Mouse (Mus musculus) midbrain, postnatal 0 days (tissue): ENCODE results near the gene Letm1. TPM values are rescaled to one million over a fixed set of nuclear protein-coding genes. Genes with fewer than 3 reads are reported as not detected.
A peak's percentile ranks its signal among the peaks of the same experiment; 100 is the strongest.

Experiments
- ATAC-seq: fragments of 200-750 bp; cut with Nextera tagmentation; 2 replicates; pipeline ENCODE4 v1.8.0; 2017; ENCODE audit warnings: moderate number of reproducible peaks, mild to moderate bottlenecking, moderate TSS enrichment, moderate library complexity; ENCODE audit not compliant: low FRiP score
- DNase-seq: peaks from one replicate; pipeline ENCODE4 v3.0.0-alpha.2; 2015; ENCODE audit warnings: low spot score
- H3K27ac ChIP-seq: fragments of 300-500 bp; sonication (generic); 2 replicates; pipeline ENCODE4 v1.5.1; 2014; ENCODE audit warnings: low read depth, mild to moderate bottlenecking, low read length, mixed read lengths
- H3K27me3 ChIP-seq: fragments of 300-500 bp; sonication (generic); 2 replicates; pipeline ENCODE4 v1.6.1; 2014; ENCODE audit warnings: low read length, control low read depth, mixed read lengths; ENCODE audit not compliant: insufficient read depth
- H3K36me3 ChIP-seq: fragments of 300-500 bp; sonication (generic); 2 replicates; pipeline ENCODE4 v1.6.1; 2014; ENCODE audit warnings: low read length, control low read depth, mixed read lengths; ENCODE audit not compliant: insufficient read depth
- H3K4me1 ChIP-seq: fragments of 300-500 bp; sonication (generic); 2 replicates; pipeline ENCODE4 v1.6.1; 2014; ENCODE audit warnings: mild to moderate bottlenecking, control low read depth, antibody characterized with exemption, low read length, mixed read lengths; ENCODE audit not compliant: insufficient read depth
- H3K4me2 ChIP-seq: fragments of 300-500 bp; sonication (generic); 2 replicates; pipeline ENCODE4 v1.6.1; 2014; ENCODE audit warnings: low read depth, mild to moderate bottlenecking, low read length, mixed read lengths; ENCODE audit not compliant: poor library complexity, severe bottlenecking
- H3K4me3 ChIP-seq: fragments of 300-500 bp; sonication (generic); 2 replicates; pipeline ENCODE4 v1.5.1; 2014; ENCODE audit warnings: low read depth, mild to moderate bottlenecking, low read length, moderate library complexity
- H3K9ac ChIP-seq: fragments of 300-500 bp; sonication (generic); replicated peaks from 2 replicates; pipeline ENCODE4 v1.6.1; 2014; ENCODE audit warnings: mild to moderate bottlenecking, low read length, moderate library complexity, mixed read lengths; ENCODE audit not compliant: poor library complexity, severe bottlenecking
- H3K9me3 ChIP-seq: fragments of 300-500 bp; sonication (generic); 2 replicates; pipeline ENCODE4 v1.6.1; 2016; ENCODE audit warnings: low read length, control low read depth
- CTCF ChIP-seq: IDR thresholded peaks from 2 replicates; pipeline ENCODE4 v1.5.1; 2016; ENCODE audit warnings: antibody characterized with exemption, mild to moderate bottlenecking
- WGBS: fragments of 180-500 bp; shearing (Covaris S2); extraction: QIAGEN DNeasy Blood & Tissue Kit; methylation state at CpG from one replicate; pipeline ENCODE4 v1.1.7; 2014; 5-methylcytosine and 5-hydroxymethylcytosine counted together
- polyA plus RNA-seq: library from polyadenylated mRNA; unstranded; fragments of >200 nt; fragmentation: Nextera tagmentation; extraction: Ambion mirVana; gene quantifications from 2 replicates; pipeline ENCODE4 v1.2.1, GENCODE M21; 2015
- total RNA-seq: library from RNA; depleted of rRNA; stranded (reverse); fragments of >200 nt; gene quantifications from 2 replicates; pipeline ENCODE4 v1.2.3, GENCODE M21; 2014

Gene Letm1
- total and polyA plus RNA-seq, 2 experiments from 2014 or later, result 61.7 to 78.2 TPM

DNA sequence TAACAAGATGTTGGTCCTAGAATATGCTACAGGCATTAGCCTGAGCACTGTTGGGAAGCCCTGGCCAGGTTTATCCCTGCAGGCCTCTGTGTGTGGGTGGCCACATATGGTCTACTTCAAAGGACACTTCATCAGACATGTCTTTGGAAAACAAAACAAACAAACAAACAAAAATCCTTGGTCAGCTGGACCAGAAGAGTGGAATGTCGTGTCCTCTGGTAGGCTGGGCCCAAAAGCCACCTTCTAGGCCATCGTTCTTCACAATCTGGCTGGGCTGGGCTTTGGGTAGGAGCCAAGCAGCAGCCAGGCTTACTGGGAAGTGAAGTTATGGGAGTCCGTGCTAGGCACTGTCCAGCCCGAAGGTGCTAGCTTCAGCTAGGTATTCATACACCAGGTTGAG, 75.5 kb downstream of the Letm1 start:
- no peak for TF ChIP-seq CTCF
- H3K4me1 ChIP-seq, result no peaks in the 10 kb centered on the region

GRCm38 (mm10) chr5:33706350-33706629, 76.3 kb downstream of the Letm1 start:
- Histone ChIP-seq H3K27ac (no peak overlapping the region), H3K4me2 (no peak overlapping the region), H3K36me3 (no peaks in the 10 kb centered on the region), H3K27me3 (no peaks in the 10 kb centered on the region), H3K4me3 (no peak overlapping the region), H3K9ac (no peak overlapping the region), H3K9me3 (no peaks in the 10 kb centered on the region), H3K4me1 (no peaks in the 10 kb centered on the region)
- TF ChIP-seq CTCF, result no peak
- ATAC-seq (no peak), DNase-seq (no peak)
- WGBS, result 95% methylated on average over 1 of the region's 1 CpGs

More for the DNA sequence above, 75.5 kb downstream of the Letm1 start:
- Histone ChIP-seq H3K27ac (no peak overlapping the region), H3K36me3 (no peaks in the 10 kb centered on the region), H3K9ac (no peak overlapping the region), H3K4me3 (no peak overlapping the region), H3K27me3 (no peaks in the 10 kb centered on the region), H3K4me2 (no peak overlapping the region), H3K9me3 (no peaks in the 10 kb centered on the region)
- ATAC-seq, result no peak
- DNase-seq, result no peak
- 77% methylated on average over 4 of the region's 4 CpGs for WGBS

DNA sequence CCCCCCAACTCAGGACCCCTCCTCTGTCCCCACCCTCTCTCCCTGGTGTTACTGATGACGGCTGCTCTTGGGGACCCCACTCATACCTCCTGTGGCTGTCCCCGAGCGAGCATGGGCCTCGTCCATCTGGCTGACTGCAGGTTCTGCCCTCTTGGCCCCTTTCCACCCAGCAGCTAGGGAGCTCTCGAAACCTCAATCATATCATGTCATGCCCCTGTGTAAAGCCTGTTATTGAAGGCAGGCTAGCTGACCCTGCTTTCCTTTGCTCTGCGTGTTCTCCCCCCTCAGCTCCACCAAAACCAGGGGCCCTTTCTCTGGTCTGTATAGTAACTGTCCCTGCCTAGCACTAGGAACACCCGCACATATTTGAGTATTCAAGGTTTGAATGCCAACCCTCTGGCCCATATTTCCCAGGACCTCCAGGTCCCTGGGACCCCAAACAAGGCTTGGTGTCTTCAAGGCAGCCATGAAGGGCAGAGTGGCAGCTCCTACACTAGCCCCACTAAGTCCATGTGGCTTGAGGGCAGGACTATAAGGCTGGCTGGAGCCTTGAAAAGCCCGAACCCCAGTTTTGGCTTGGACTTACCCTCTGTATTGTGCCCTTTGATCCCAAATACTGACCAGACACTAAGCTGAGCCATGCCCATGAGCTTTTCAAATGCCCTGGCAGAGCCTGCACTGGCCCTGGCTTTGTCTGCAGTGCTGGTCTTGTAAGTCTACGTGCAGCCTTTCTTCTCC, 76.8 kb downstream of the Letm1 start:
- ATAC-seq, result peak; percentile 8; the same call in 1 of the 2 replicates
- Histone ChIP-seq H3K27ac (peak overlapping the region; percentile 32; the same call in 1 of the 2 replicates), H3K27me3 (no peaks in the 10 kb centered on the region), H3K4me3 (no peak overlapping the region), H3K9me3 (no peaks in the 10 kb centered on the region), H3K9ac (no peak overlapping the region), H3K4me2 (no peak overlapping the region), H3K4me1 (no peaks in the 10 kb centered on the region), H3K36me3 (no peaks in the 10 kb centered on the region)
- 22% methylated on average over 9 of the region's 9 CpGs for WGBS
- TF ChIP-seq CTCF, result no peak
- no peak for DNase-seq

DNA sequence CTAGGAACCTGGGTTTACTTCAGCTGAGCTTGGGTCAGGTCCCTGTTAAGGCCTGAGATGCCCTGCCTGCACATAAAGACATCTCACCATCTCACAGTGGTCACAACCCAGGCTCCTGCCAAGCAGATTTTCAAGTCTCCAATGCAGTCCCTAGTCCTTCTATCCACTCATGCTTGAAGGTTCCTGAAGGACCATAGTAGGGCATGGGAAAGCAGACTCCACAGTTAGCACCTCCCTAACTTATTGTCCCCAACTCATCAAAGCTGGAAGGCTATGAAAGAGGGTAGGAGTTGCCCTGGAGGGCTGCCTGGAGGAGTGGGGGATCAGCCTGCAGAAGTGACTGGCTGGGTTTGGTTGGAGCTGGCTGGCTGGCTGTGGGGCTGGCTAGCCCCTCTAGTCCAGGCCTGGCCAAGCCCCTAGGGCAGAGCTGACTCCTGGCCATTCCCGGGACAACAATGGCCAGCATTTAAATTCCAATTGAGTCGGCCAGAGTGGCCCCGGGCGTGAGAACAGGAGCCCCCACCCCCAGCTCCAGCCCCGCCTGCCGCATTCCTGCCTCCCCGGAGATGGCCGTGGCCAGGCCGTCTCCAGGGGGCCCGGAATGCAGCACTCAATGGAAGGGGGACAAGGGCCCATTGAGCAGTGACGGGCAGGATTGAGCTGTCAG, 77.5 kb downstream of the Letm1 start:
- H3K4me2 ChIP-seq, result no peak overlapping the region
- DNase-seq (peak; percentile 80), ATAC-seq (peak; percentile 77)
- 12% methylated on average over 11 of the region's 11 CpGs for WGBS
- peak overlapping the region; percentile 44 for H3K27ac ChIP-seq
- no peaks in the 10 kb centered on the region for H3K4me1 ChIP-seq
- no peaks in the 10 kb centered on the region for H3K9me3 ChIP-seq
- no peak overlapping the region for H3K4me3 ChIP-seq
- H3K9ac ChIP-seq, result no peak overlapping the region
- no peak for TF ChIP-seq CTCF
- H3K36me3 ChIP-seq, result no peaks in the 10 kb centered on the region
- no peaks in the 10 kb centered on the region for H3K27me3 ChIP-seq

GRCm38 (mm10) chr5:33703999-33704398, 78.6 kb downstream of the Letm1 start:
- DNase-seq (peak; percentile 56), ATAC-seq (peak; percentile 41; the same call in 1 of the 2 replicates)
- Histone ChIP-seq H3K27me3 (no peaks in the 10 kb centered on the region), H3K4me3 (no peak overlapping the region), H3K4me1 (no peaks in the 10 kb centered on the region), H3K36me3 (no peaks in the 10 kb centered on the region), H3K27ac (peak overlapping the region; percentile 44), H3K9me3 (no peaks in the 10 kb centered on the region), H3K9ac (no peak overlapping the region), H3K4me2 (no peak overlapping the region)
- WGBS, result 18% methylated on average over 8 of the region's 8 CpGs
- TF ChIP-seq CTCF, result no peak

DNA sequence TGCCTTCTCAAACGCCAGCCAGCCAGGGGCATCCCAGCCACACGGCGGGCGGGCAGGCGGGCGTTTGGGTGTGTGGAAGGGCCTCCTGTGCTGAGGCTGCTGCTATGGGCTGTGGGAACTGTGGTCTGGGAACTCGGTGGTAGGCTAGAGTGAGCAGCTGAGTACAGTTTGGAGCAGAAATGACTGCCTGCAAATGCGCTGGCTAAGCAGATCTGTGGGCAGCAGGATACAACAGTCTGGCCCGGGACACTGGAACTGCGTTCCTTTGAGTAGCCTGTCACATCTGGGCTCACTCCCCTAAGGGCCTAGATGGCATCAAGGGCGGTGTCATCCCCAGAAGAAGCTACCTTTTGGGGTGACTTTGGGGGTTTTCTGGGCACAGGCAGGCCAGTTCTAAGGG, 80.8 kb downstream of the Letm1 start:
- H3K27me3 ChIP-seq, result no peaks in the 10 kb centered on the region; the same call in 1 of the 2 replicates
- H3K36me3 ChIP-seq, result no peaks in the 10 kb centered on the region
- no peak for ATAC-seq
- no peak overlapping the region for H3K4me3 ChIP-seq
- 82% methylated on average over 11 of the region's 11 CpGs for WGBS
- DNase-seq, result no peak
- no peaks in the 10 kb centered on the region for H3K9me3 ChIP-seq
- no peak for TF ChIP-seq CTCF
- no peak overlapping the region for H3K27ac ChIP-seq
- H3K4me1 ChIP-seq, result peaks cover 3% of the 10 kb centered on the region; the same call in 1 of the 2 replicates
- H3K9ac ChIP-seq, result no peak overlapping the region
- no peak overlapping the region for H3K4me2 ChIP-seq
